Mouse (Mus musculus) lung, embryonic 14.5 days (tissue): ENCODE results near the gene Sema6d. TPM values are rescaled to one million over a fixed set of nuclear protein-coding genes. Genes with fewer than 3 reads are reported as not detected.

ENCODE experiments used
- ATAC-seq: fragments of 200-750 bp; cut with Nextera tagmentation; 2 replicates; pipeline ENCODE4 v1.8.0; 2017; ENCODE audit warnings: mild to moderate bottlenecking, moderate TSS enrichment, moderate library complexity; ENCODE audit not compliant: insufficient read depth
- DNase-seq: peaks from one replicate; pipeline ENCODE4 v3.0.0-alpha.2; 2015
- H3K27ac ChIP-seq: fragments of 300-500 bp; sonication (generic); 2 replicates; pipeline ENCODE4 v1.5.1; 2014; ENCODE audit warnings: low read depth, mild to moderate bottlenecking, moderate library complexity
- H3K27me3 ChIP-seq: fragments of 300-500 bp; sonication (generic); 2 replicates; pipeline ENCODE4 v1.6.1; 2014; ENCODE audit warnings: low read length, control low read depth; ENCODE audit not compliant: insufficient read depth
- H3K36me3 ChIP-seq: fragments of 300-500 bp; sonication (generic); 2 replicates; pipeline ENCODE4 v1.6.1; 2014; ENCODE audit warnings: control low read depth; ENCODE audit not compliant: insufficient read depth
- H3K4me1 ChIP-seq: fragments of 300-500 bp; sonication (generic); 2 replicates; pipeline ENCODE4 v1.6.1; 2014; ENCODE audit warnings: antibody characterized with exemption, control low read depth; ENCODE audit not compliant: insufficient read depth
- H3K4me2 ChIP-seq: fragments of 300-500 bp; sonication (generic); 2 replicates; pipeline ENCODE4 v1.6.1; 2014; ENCODE audit warnings: mild to moderate bottlenecking
- H3K4me3 ChIP-seq: fragments of 300-500 bp; sonication (generic); 2 replicates; pipeline ENCODE4 v1.5.1; 2014; ENCODE audit warnings: low read depth, low read length
- H3K9ac ChIP-seq: fragments of 300-500 bp; sonication (generic); 2 replicates; pipeline ENCODE4 v1.6.1; 2014
- H3K9me3 ChIP-seq: fragments of 300-500 bp; sonication (generic); 2 replicates; pipeline ENCODE4 v1.6.1; 2016; ENCODE audit warnings: low read depth, low read length, control low read depth
- CTCF ChIP-seq: IDR thresholded peaks from 2 replicates; pipeline ENCODE4 v1.5.1; 2016; ENCODE audit warnings: antibody characterized with exemption, low read depth
- WGBS: fragments of 180-500 bp; shearing (Covaris S2); extraction: QIAGEN DNeasy Blood & Tissue Kit; methylation state at CpG from one replicate; pipeline ENCODE4 v1.1.7; 2014; 5-methylcytosine and 5-hydroxymethylcytosine counted together
- polyA plus RNA-seq: library from polyadenylated mRNA; unstranded; fragments of >200 nt; fragmentation: Nextera tagmentation; extraction: Ambion mirVana; gene quantifications from 2 replicates; pipeline ENCODE4 v1.2.1, GENCODE M21; 2014

Sema6d gene
- polyA plus RNA-seq, 1 experiment from 2014 or later, result 26.7 TPM

DNA sequence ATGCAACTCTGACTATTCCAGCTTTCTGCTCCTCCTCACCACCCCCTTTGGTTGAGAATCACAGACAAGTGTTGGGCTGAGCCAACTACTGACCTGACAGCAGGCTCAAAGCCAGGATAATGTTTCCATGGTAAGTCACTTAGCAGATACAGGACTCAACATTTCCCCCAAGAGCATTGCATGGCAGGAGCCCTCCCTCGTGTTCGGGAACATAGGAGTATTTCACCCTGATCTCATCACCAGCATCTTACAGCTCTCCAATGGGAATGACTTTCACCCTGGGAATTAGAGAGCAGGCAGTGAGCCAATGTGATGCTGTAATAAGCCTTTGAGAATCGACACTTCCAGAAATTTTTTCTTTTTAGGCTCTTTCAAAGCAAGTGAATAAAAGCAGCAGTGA, 432.7 kb downstream of the Sema6d start:
- no peaks in the 10 kb centered on the region for H3K36me3 ChIP-seq
- no peak overlapping the region for H3K9ac ChIP-seq
- no peak overlapping the region for H3K27ac ChIP-seq
- H3K4me1 ChIP-seq, result no peaks in the 10 kb centered on the region
- no peaks in the 10 kb centered on the region for H3K27me3 ChIP-seq
- TF ChIP-seq CTCF, result no peak
- ATAC-seq (no peak), DNase-seq (peak; percentile 41)
- no peaks in the 10 kb centered on the region for H3K9me3 ChIP-seq
- no peak overlapping the region for H3K4me2 ChIP-seq
- 71% methylated on average over 3 of the region's 3 CpGs for WGBS
- no peak overlapping the region for H3K4me3 ChIP-seq

DNA sequence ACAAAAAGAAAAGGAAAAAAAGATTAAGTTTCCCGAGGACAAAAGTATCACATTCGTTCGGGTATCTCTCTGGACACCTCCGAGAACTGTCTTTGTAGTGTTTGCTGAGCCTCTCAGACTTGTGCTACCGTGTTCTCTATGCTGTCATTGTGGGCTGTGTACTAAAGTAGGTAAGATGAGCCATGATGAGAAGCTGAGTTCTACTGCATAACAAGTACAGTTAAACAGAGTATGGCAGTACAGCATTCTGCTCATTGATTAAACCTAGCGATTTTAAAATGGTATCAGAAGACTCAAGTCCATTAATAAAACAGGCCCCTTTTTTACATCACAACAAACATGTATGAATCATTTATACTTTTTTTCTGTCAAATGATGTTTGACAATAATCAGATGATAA, 433.9 kb downstream of the Sema6d start:
- Histone ChIP-seq H3K9me3 (no peaks in the 10 kb centered on the region), H3K4me3 (no peak overlapping the region), H3K36me3 (no peaks in the 10 kb centered on the region), H3K27me3 (no peaks in the 10 kb centered on the region), H3K9ac (no peak overlapping the region), H3K4me2 (no peak overlapping the region), H3K27ac (no peak overlapping the region), H3K4me1 (no peaks in the 10 kb centered on the region)
- no peak for TF ChIP-seq CTCF
- ATAC-seq, result no peak
- 72% methylated on average over 6 of the region's 6 CpGs for WGBS
- DNase-seq, result no peak

DNA sequence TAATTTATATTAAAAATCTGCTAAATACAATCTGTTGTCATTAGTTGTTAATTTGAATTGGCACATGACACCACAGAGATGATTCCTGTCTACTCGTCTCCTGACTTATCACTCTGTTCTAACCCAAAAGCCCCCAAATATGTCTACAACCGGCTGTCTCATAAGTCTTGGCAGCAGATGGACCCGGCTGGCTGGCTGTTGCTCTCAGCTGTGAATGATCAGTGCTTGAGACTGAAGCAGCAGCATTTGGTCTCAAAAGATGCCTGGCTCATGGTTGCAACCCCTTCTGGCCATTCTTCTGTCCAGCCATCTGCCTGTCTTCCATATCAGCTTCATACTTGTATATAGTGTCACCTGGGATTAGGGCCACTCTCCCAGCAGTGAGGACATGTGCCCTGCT, 434.4 kb downstream of the Sema6d start:
- no peaks in the 10 kb centered on the region for H3K4me1 ChIP-seq
- 43% methylated on average over 3 of the region's 3 CpGs for WGBS
- no peak overlapping the region for H3K4me3 ChIP-seq
- H3K27ac ChIP-seq, result no peak overlapping the region
- no peak overlapping the region for H3K4me2 ChIP-seq
- no peak overlapping the region for H3K9ac ChIP-seq
- no peaks in the 10 kb centered on the region for H3K27me3 ChIP-seq
- no peaks in the 10 kb centered on the region for H3K36me3 ChIP-seq
- peak; percentile 63 for DNase-seq
- no peak for ATAC-seq
- H3K9me3 ChIP-seq, result no peaks in the 10 kb centered on the region
- TF ChIP-seq CTCF, result no peak

DNA sequence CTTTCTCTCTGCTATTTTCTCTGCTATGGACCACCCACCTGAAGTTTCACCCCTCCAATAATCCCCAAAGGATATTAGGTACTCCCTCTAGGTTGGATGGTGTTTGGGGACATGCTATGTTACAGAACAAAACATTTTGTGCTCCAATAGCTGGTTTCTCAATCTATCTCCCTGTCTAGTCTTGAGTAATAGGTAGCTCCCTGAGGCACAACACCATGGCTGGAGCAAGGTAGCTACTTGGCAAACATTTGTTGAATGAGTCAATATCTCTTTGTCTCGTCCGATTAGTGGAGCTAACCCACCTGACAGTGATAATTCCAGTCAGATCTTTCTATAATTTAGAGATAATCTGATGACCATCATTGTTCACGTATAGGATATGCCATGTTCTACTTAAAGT, 437.9 kb downstream of the Sema6d start:
- ATAC-seq (no peak), DNase-seq (no peak)
- Histone ChIP-seq H3K36me3 (no peaks in the 10 kb centered on the region), H3K4me3 (no peak overlapping the region), H3K27me3 (no peaks in the 10 kb centered on the region), H3K9me3 (no peaks in the 10 kb centered on the region), H3K4me1 (no peaks in the 10 kb centered on the region), H3K4me2 (no peak overlapping the region), H3K9ac (no peak overlapping the region), H3K27ac (no peak overlapping the region)
- TF ChIP-seq CTCF, result no peak
- 86% methylated on average over 3 of the region's 3 CpGs for WGBS

DNA sequence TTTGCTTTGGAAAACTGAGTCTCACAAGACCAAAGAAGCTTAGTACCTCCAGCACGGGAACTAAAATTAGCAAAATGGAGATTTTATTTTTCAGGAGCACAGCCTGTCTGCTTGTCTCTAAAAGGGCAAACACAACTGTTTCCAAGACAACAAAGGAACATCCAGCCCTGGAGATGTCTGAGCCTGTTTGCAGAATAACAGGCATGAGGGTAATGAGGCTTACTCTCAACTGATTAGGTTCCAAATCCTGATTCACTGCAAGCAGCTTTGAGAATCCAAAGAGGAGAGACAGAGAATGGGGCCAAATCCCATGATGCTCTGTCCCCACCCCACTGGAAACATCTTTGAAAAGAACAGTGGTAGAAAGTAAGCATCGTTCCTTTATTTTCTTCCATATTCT, 440.7 kb downstream of the Sema6d start:
- Histone ChIP-seq H3K9me3 (no peaks in the 10 kb centered on the region), H3K36me3 (no peaks in the 10 kb centered on the region), H3K27me3 (no peaks in the 10 kb centered on the region), H3K4me2 (no peak overlapping the region), H3K4me1 (no peaks in the 10 kb centered on the region), H3K9ac (no peak overlapping the region), H3K27ac (no peak overlapping the region), H3K4me3 (no peak overlapping the region)
- ATAC-seq (no peak), DNase-seq (no peak)
- TF ChIP-seq CTCF, result no peak
- WGBS, result 78% methylated on average over 2 of the region's 2 CpGs

DNA sequence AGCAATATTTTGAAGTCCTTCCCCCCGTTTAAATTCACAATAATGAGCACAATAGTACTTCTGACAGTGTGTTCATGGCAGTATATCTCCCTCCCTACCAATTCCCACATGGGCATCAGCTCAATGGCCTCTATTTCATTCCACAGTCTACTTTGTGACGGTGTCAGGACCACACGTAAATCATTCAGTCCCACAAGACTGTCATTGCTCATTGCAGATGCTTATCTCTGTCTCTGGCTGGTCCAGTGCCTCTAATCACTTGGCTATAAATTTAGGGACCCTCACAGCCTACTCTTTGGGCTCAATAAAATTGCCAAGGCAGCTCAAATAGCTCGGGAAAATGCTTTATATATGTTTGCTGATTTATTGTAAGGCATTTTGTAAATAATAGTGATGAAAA, 441.3 kb downstream of the Sema6d start:
- Histone ChIP-seq H3K4me2 (no peak overlapping the region), H3K4me1 (no peaks in the 10 kb centered on the region), H3K36me3 (no peaks in the 10 kb centered on the region), H3K4me3 (no peak overlapping the region), H3K9me3 (no peaks in the 10 kb centered on the region), H3K27ac (no peak overlapping the region), H3K9ac (no peak overlapping the region), H3K27me3 (no peaks in the 10 kb centered on the region)
- TF ChIP-seq CTCF, result no peak
- DNase-seq, result no peak
- 65% methylated on average over 4 of the region's 4 CpGs for WGBS
- no peak for ATAC-seq

DNA sequence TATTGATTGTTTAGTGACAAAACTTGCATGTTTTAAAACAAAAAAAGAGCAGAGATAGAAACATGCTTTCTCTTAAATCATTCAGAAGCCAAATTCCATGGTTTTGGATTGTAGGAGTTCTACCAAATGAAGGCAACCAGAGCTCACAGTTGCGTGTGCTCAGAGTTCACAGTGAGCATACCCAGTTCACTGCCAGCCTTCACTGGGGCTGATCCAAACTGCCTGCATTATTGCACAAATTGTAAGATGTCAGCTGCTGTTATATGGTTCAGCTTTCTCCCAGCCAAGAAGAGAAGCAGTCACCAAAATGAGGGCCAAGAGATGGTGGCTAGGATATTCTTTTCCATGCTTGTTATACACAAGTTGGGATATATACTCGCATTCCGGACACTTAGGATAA, 443.1 kb downstream of the Sema6d start:
- H3K27ac ChIP-seq, result no peak overlapping the region
- ATAC-seq, result no peak

DNA sequence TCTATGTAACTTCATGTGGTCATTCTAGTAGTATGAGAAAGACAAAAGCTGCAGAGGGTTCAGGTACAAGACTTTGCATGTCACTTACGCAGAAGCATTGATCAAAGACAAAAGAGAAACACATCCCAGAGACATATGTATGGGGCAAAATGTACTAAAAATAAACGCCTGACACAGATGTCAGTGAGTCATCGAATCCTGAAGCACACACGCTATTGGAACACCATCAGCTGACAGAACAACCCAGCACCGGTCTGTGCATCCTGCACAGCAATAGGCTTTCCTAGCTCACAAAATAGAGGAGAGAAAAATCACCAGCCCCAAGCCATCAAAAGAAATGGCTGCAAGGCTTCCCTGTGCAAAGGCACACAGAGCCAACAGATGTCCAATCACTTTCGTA, 443.8 kb downstream of the Sema6d start:
- DNase-seq (no peak), ATAC-seq (no peak)
- Histone ChIP-seq H3K9ac (no peak overlapping the region), H3K4me3 (no peak overlapping the region), H3K4me1 (no peaks in the 10 kb centered on the region), H3K9me3 (no peaks in the 10 kb centered on the region), H3K4me2 (no peak overlapping the region), H3K36me3 (no peaks in the 10 kb centered on the region), H3K27me3 (no peaks in the 10 kb centered on the region), H3K27ac (no peak overlapping the region)
- TF ChIP-seq CTCF, result no peak
- 67% methylated on average over 6 of the region's 6 CpGs for WGBS

More for the DNA sequence above, 443.1 kb downstream of the Sema6d start:
- H3K9me3 ChIP-seq, result no peaks in the 10 kb centered on the region
- DNase-seq, result no peak
- no peak overlapping the region for H3K4me2 ChIP-seq
- no peaks in the 10 kb centered on the region for H3K27me3 ChIP-seq
- no peak overlapping the region for H3K9ac ChIP-seq
- H3K4me3 ChIP-seq, result no peak overlapping the region
- 90% methylated on average over 3 of the region's 3 CpGs for WGBS
- H3K4me1 ChIP-seq, result no peaks in the 10 kb centered on the region
- H3K36me3 ChIP-seq, result no peaks in the 10 kb centered on the region
- no peak for TF ChIP-seq CTCF
